Mouse (Mus musculus): ENCODE measurements around the gene Lhx3. TPM values are rescaled to one million over a fixed set of nuclear protein-coding genes. Genes with fewer than 3 reads are reported as not detected.

Lhx3 gene
- polyA plus RNA-seq, 1 experiment from 2014 or later: 0.15 TPM

DNA sequence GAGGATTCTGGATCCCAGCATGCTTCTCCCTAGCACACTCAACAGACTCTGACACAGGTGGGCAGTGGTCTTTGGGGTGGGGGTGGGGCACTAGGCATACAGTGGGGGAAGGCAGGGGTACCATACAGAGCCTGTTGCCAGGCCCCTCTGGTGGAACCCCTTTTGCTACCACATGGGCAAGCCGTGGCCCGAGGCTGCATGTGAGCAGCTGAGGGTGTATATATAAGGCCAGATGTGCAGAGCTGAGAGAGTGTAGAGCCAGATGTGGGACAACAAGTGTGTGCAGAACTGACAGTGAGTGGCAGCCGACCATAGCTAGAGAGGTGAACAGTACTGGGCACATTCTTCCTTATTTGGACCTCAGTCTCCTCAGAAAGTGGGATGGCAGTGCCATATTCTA lies 41.2 kb downstream of the Lhx3 start:
- Histone ChIP-seq H3K4me3 (no peak overlapping the region), H3K27ac (no peak overlapping the region), H3K4me1 (0 out of 2 replicates have a peak, but pooled peaks cover 5% of the 10 kb centered on the region), H3K9me3 (no peaks in the 10 kb centered on the region), H3K9ac (0 out of 2 replicates have a peak overlapping the region, but pooled peaks have one; percentile 16), H3K27me3 (peaks cover 3% of the 10 kb centered on the region; the same call in 1 of the 2 replicates), H3K36me3 (no peaks in the 10 kb centered on the region), H3K4me2 (no peak overlapping the region)
- 72% methylated on average over 3 of the region's 3 CpGs for WGBS
- ATAC-seq (ENCODE audit: insufficient number of reproducible peaks, insufficient read depth, low FRiP score, low TSS enrichment, low read depth): no peak

GRCm38 (mm10) chr2:26158064-26158463 lies 50.0 kb downstream of the Lhx3 start:
- H3K27ac ChIP-seq: no peak overlapping the region
- no peaks in the 10 kb centered on the region for H3K36me3 ChIP-seq
- no peaks in the 10 kb centered on the region for H3K4me1 ChIP-seq
- H3K9me3 ChIP-seq: no peaks in the 10 kb centered on the region
- H3K4me3 ChIP-seq: no peak overlapping the region
- WGBS: 80% methylated on average over 9 of the region's 9 CpGs
- no peaks in the 10 kb centered on the region for H3K27me3 ChIP-seq
- no peak for ATAC-seq (ENCODE audit: insufficient number of reproducible peaks, insufficient read depth, low FRiP score, low TSS enrichment, low read depth)
- H3K4me2 ChIP-seq: no peak overlapping the region
- H3K9ac ChIP-seq: no peak overlapping the region

GRCm38 (mm10) chr2:26156191-26156977 lies 51.7 kb downstream of the Lhx3 start:
- H3K4me1 ChIP-seq: no peaks in the 10 kb centered on the region
- no peak overlapping the region for H3K4me2 ChIP-seq
- ATAC-seq (ENCODE audit: insufficient number of reproducible peaks, insufficient read depth, low FRiP score, low TSS enrichment, low read depth): no peak
- no peaks in the 10 kb centered on the region for H3K9me3 ChIP-seq
- H3K9ac ChIP-seq: no peak overlapping the region
- WGBS: 67% methylated on average over 10 of the region's 10 CpGs
- H3K27ac ChIP-seq: no peak overlapping the region
- no peaks in the 10 kb centered on the region for H3K36me3 ChIP-seq
- no peaks in the 10 kb centered on the region for H3K27me3 ChIP-seq
- no peak overlapping the region for H3K4me3 ChIP-seq

- H3K9me3 ChIP-seq: no peaks in the 10 kb centered on the region
- ATAC-seq (ENCODE audit: insufficient number of reproducible peaks, insufficient read depth, low FRiP score, low TSS enrichment, low read depth): no peak
- WGBS: 60% methylated on average over 3 of the region's 3 CpGs
- no peak overlapping the region for H3K4me3 ChIP-seq
- no peaks in the 10 kb centered on the region for H3K27me3 ChIP-seq
- no peaks in the 10 kb centered on the region for H3K4me1 ChIP-seq
- H3K36me3 ChIP-seq: no peaks in the 10 kb centered on the region
- H3K27ac ChIP-seq: no peak overlapping the region
- no peak overlapping the region for H3K9ac ChIP-seq
- H3K4me2 ChIP-seq: no peak overlapping the region
These were observed 52.4 kb downstream of the Lhx3 start for GRCm38 (mm10) chr2:26155737-26156136.

GRCm38 (mm10) chr2:26154586-26154985 lies 53.5 kb downstream of the Lhx3 start:
- no peak overlapping the region for H3K4me2 ChIP-seq
- H3K4me1 ChIP-seq: no peaks in the 10 kb centered on the region
- no peak overlapping the region for H3K4me3 ChIP-seq
- 65% methylated on average over 5 of the region's 5 CpGs for WGBS
- no peak for ATAC-seq (ENCODE audit: insufficient number of reproducible peaks, insufficient read depth, low FRiP score, low TSS enrichment, low read depth)
- H3K9me3 ChIP-seq: no peaks in the 10 kb centered on the region
- no peak overlapping the region for H3K9ac ChIP-seq
- no peak overlapping the region for H3K27ac ChIP-seq
- H3K36me3 ChIP-seq: no peaks in the 10 kb centered on the region
- no peaks in the 10 kb centered on the region for H3K27me3 ChIP-seq

GRCm38 (mm10) chr2:26153909-26154340 lies 54.2 kb downstream of the Lhx3 start:
- H3K4me3 ChIP-seq: no peak overlapping the region
- ATAC-seq (ENCODE audit: insufficient number of reproducible peaks, insufficient read depth, low FRiP score, low TSS enrichment, low read depth): no peak
- H3K36me3 ChIP-seq: no peaks in the 10 kb centered on the region
- no peaks in the 10 kb centered on the region for H3K27me3 ChIP-seq
- no peaks in the 10 kb centered on the region for H3K9me3 ChIP-seq
- H3K9ac ChIP-seq: no peak overlapping the region
- H3K27ac ChIP-seq: no peak overlapping the region
- no peaks in the 10 kb centered on the region for H3K4me1 ChIP-seq
- no peak overlapping the region for H3K4me2 ChIP-seq
- 5% methylated on average over 4 of the region's 4 CpGs for WGBS

DNA sequence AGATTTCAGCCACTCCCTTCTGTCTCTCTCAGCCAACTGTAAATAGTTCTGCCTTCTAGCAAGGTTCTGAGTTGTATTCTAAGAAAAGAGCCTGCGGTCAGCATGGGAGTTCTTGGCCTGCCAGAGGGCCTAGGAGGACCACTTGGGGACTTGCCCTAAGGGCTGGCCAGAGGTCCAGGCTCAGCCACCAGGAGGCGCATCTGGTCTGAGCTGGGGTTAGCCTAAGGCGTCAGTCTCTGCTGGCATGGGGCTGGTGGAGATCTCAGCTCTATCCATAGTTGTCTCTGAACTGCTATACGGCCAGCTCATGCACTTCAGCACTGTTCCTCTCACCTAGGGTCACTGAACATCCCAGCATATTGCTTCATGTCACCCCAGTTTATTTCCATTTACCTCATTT lies 54.8 kb downstream of the Lhx3 start:
- Histone ChIP-seq H3K36me3 (no peaks in the 10 kb centered on the region), H3K27ac (no peak overlapping the region), H3K4me2 (no peak overlapping the region), H3K9me3 (no peaks in the 10 kb centered on the region), H3K4me1 (no peaks in the 10 kb centered on the region; the same call in 1 of the 2 replicates), H3K27me3 (no peaks in the 10 kb centered on the region), H3K4me3 (no peak overlapping the region), H3K9ac (no peak overlapping the region)
- ATAC-seq (ENCODE audit: insufficient number of reproducible peaks, insufficient read depth, low FRiP score, low TSS enrichment, low read depth): no peak
- 31% methylated on average over 4 of the region's 4 CpGs for WGBS

Other genes starting within 250 kb of the Lhx3 start
- 15.0 and 20.1 TPM in 2 replicates for gene Camsap1, start 225.0 kb downstream of the Lhx3 start, polyA plus RNA-seq (2015; fragmentation: Nextera tagmentation; extraction: Ambion mirVana)
- gene Ubac1, start 186.5 kb downstream of the Lhx3 start, polyA plus RNA-seq (2015; fragmentation: Nextera tagmentation; extraction: Ambion mirVana): 89.7 and 93.6 TPM in 2 replicates
- gene Nacc2, start 85.1 kb downstream of the Lhx3 start, polyA plus RNA-seq (2015; fragmentation: Nextera tagmentation; extraction: Ambion mirVana): 4.4 and 6.7 TPM in 2 replicates
- gene Qsox2, start 29.2 kb upstream of the Lhx3 start, polyA plus RNA-seq (2015; fragmentation: Nextera tagmentation; extraction: Ambion mirVana): 14.6 and 18.3 TPM in 2 replicates
- gene Ccdc187, start 86.3 kb upstream of the Lhx3 start, polyA plus RNA-seq (2015; fragmentation: Nextera tagmentation; extraction: Ambion mirVana): 0.10 and 0.28 TPM in 2 replicates
- gene Gpsm1, start 107.2 kb upstream of the Lhx3 start, polyA plus RNA-seq (2015; fragmentation: Nextera tagmentation; extraction: Ambion mirVana): 54.8 and 57.0 TPM in 2 replicates
- gene Dnlz, start 143.8 kb upstream of the Lhx3 start, polyA plus RNA-seq (2015; fragmentation: Nextera tagmentation; extraction: Ambion mirVana): 31.4 and 32.1 TPM in 2 replicates
- 0.81 and 1.3 TPM in 2 replicates for gene Card9, start 152.6 kb upstream of the Lhx3 start, polyA plus RNA-seq (2015; fragmentation: Nextera tagmentation; extraction: Ambion mirVana)
- gene Snapc4, start 172.4 kb upstream of the Lhx3 start, polyA plus RNA-seq (2015; fragmentation: Nextera tagmentation; extraction: Ambion mirVana): 33.9 and 38.9 TPM in 2 replicates
- gene Entr1, start 181.0 kb upstream of the Lhx3 start, polyA plus RNA-seq (2015; fragmentation: Nextera tagmentation; extraction: Ambion mirVana): 142 and 153 TPM in 2 replicates
- 92.3 and 98.7 TPM in 2 replicates for gene Pmpca, start 181.1 kb upstream of the Lhx3 start, polyA plus RNA-seq (2015; fragmentation: Nextera tagmentation; extraction: Ambion mirVana)
- gene Inpp5e, start 200.9 kb upstream of the Lhx3 start, polyA plus RNA-seq (2015; fragmentation: Nextera tagmentation; extraction: Ambion mirVana): 24.2 and 24.5 TPM in 2 replicates
- gene Sec16a, start 236.9 kb upstream of the Lhx3 start, polyA plus RNA-seq (2015; fragmentation: Nextera tagmentation; extraction: Ambion mirVana): 22.7 and 27.9 TPM in 2 replicates